Mouse (Mus musculus): ENCODE measurements at regions not wholly inside any gene's neighbourhood (a gene's known extent, or its start where the extent isn't known, plus 50 kb on each side); places are given as distances from the start of the nearest gene placed in this dataset.

GRCm38 (mm10) chr6:27029008-27029407 lies 1106.0 kb downstream of the Grm8 start:
- H3K4me1 ChIP-seq (ENCODE audit: control insufficient read depth, insufficient read depth, low read length): no peaks in the 10 kb centered on the region
- H3K27me3 ChIP-seq (ENCODE audit: control insufficient read depth, insufficient read depth, low read length): no peaks in the 10 kb centered on the region
- H3K9me3 ChIP-seq (ENCODE audit: control insufficient read depth, low read length): no peaks in the 10 kb centered on the region
- no peak overlapping the region for H3K4me3 ChIP-seq (ENCODE audit: low read depth, low read length)
- ATAC-seq (ENCODE audit: low FRiP score) (no peak), DNase-seq (ENCODE audit: low spot score, missing footprints) (no peak)
- no peak overlapping the region for H3K27ac ChIP-seq (ENCODE audit: low read depth, low read length)
- H3K9ac ChIP-seq (ENCODE audit: low read length): no peak overlapping the region
- 79% methylated on average over 2 of the region's 2 CpGs for WGBS
- H3K4me2 ChIP-seq: no peak overlapping the region
- no peaks in the 10 kb centered on the region for H3K36me3 ChIP-seq (ENCODE audit: control insufficient read depth, insufficient read depth, low read length)

GRCm38 (mm10) chr6:27028377-27028776 lies 1106.6 kb downstream of the Grm8 start:
- peak; percentile 84 for ATAC-seq (ENCODE audit: low FRiP score)
- no peak overlapping the region for H3K27ac ChIP-seq (ENCODE audit: low read depth, low read length)
- H3K27me3 ChIP-seq (ENCODE audit: control insufficient read depth, insufficient read depth, low read length): no peaks in the 10 kb centered on the region
- WGBS: 40% methylated on average over 2 of the region's 2 CpGs
- no peak for DNase-seq (ENCODE audit: low spot score, missing footprints)
- no peaks in the 10 kb centered on the region for H3K36me3 ChIP-seq (ENCODE audit: control insufficient read depth, insufficient read depth, low read length)
- H3K4me2 ChIP-seq: no peak overlapping the region
- no peak overlapping the region for H3K9ac ChIP-seq (ENCODE audit: low read length)
- H3K4me1 ChIP-seq (ENCODE audit: control insufficient read depth, insufficient read depth, low read length): no peaks in the 10 kb centered on the region
- no peaks in the 10 kb centered on the region for H3K9me3 ChIP-seq (ENCODE audit: control insufficient read depth, low read length)
- no peak overlapping the region for H3K4me3 ChIP-seq (ENCODE audit: low read depth, low read length)

GRCm38 (mm10) chr6:27021697-27022096 lies 1113.3 kb downstream of the Grm8 start:
- Histone ChIP-seq H3K27ac (ENCODE audit: low read depth, low read length) (no peak overlapping the region), H3K9me3 (ENCODE audit: control insufficient read depth, low read length) (no peaks in the 10 kb centered on the region), H3K9ac (ENCODE audit: low read length) (no peak overlapping the region), H3K27me3 (ENCODE audit: control insufficient read depth, insufficient read depth, low read length) (no peaks in the 10 kb centered on the region), H3K36me3 (ENCODE audit: control insufficient read depth, insufficient read depth, low read length) (no peaks in the 10 kb centered on the region), H3K4me2 (no peak overlapping the region), H3K4me1 (ENCODE audit: control insufficient read depth, insufficient read depth, low read length) (no peaks in the 10 kb centered on the region), H3K4me3 (ENCODE audit: low read depth, low read length) (no peak overlapping the region)
- ATAC-seq (ENCODE audit: low FRiP score): no peak
- DNase-seq (ENCODE audit: low spot score, missing footprints): no peak
- WGBS: 82% methylated on average over 2 of the region's 2 CpGs

- H3K9ac ChIP-seq (ENCODE audit: low read length): no peak overlapping the region
- no peak overlapping the region for H3K4me2 ChIP-seq
- H3K9me3 ChIP-seq (ENCODE audit: control insufficient read depth, low read length): no peaks in the 10 kb centered on the region
- H3K27me3 ChIP-seq (ENCODE audit: control insufficient read depth, insufficient read depth, low read length): no peaks in the 10 kb centered on the region
- H3K27ac ChIP-seq (ENCODE audit: low read depth, low read length): no peak overlapping the region
- DNase-seq (ENCODE audit: low spot score, missing footprints) (no peak), ATAC-seq (ENCODE audit: low FRiP score) (no peak)
- H3K4me3 ChIP-seq (ENCODE audit: low read depth, low read length): no peak overlapping the region
- no peaks in the 10 kb centered on the region for H3K36me3 ChIP-seq (ENCODE audit: control insufficient read depth, insufficient read depth, low read length)
- no peaks in the 10 kb centered on the region for H3K4me1 ChIP-seq (ENCODE audit: control insufficient read depth, insufficient read depth, low read length)
Observed at GRCm38 (mm10) chr6:27014475-27014874, 1120.5 kb downstream of the Grm8 start.

GRCm38 (mm10) chr6:26976613-26977012 lies 1158.4 kb downstream of the Grm8 start:
- ATAC-seq (ENCODE audit: low FRiP score): no peak
- Histone ChIP-seq H3K9me3 (ENCODE audit: control insufficient read depth, low read length) (no peaks in the 10 kb centered on the region), H3K36me3 (ENCODE audit: control insufficient read depth, insufficient read depth, low read length) (no peaks in the 10 kb centered on the region), H3K4me3 (ENCODE audit: low read depth, low read length) (no peak overlapping the region), H3K27me3 (ENCODE audit: control insufficient read depth, insufficient read depth, low read length) (no peaks in the 10 kb centered on the region), H3K4me1 (ENCODE audit: control insufficient read depth, insufficient read depth, low read length) (no peaks in the 10 kb centered on the region), H3K4me2 (no peak overlapping the region), H3K9ac (ENCODE audit: low read length) (no peak overlapping the region), H3K27ac (ENCODE audit: low read depth, low read length) (no peak overlapping the region)
- 85% methylated on average over 3 of the region's 3 CpGs for WGBS
- no peak for DNase-seq (ENCODE audit: low spot score, missing footprints)

GRCm38 (mm10) chr6:26949166-26949565 lies 1140.1 kb upstream of the Pot1a start:
- no peak overlapping the region for H3K4me3 ChIP-seq (ENCODE audit: low read depth, low read length)
- H3K27me3 ChIP-seq (ENCODE audit: control insufficient read depth, insufficient read depth, low read length): no peaks in the 10 kb centered on the region
- H3K9ac ChIP-seq (ENCODE audit: low read length): no peak overlapping the region
- no peaks in the 10 kb centered on the region for H3K36me3 ChIP-seq (ENCODE audit: control insufficient read depth, insufficient read depth, low read length)
- ATAC-seq (ENCODE audit: low FRiP score) (no peak), DNase-seq (ENCODE audit: low spot score, missing footprints) (no peak)
- 7% methylated on average over 1 of the region's 1 CpGs for WGBS
- no peak overlapping the region for H3K4me2 ChIP-seq
- no peaks in the 10 kb centered on the region for H3K4me1 ChIP-seq (ENCODE audit: control insufficient read depth, insufficient read depth, low read length)
- H3K27ac ChIP-seq (ENCODE audit: low read depth, low read length): no peak overlapping the region
- no peaks in the 10 kb centered on the region for H3K9me3 ChIP-seq (ENCODE audit: control insufficient read depth, low read length)

Data from midbrain, embryonic 11.5 days (tissue).